Mouse (Mus musculus) gastrocnemius, adult 8-10 months (tissue): ENCODE measurements around the gene Cbfa2t2. TPM values are rescaled to one million over a fixed set of nuclear protein-coding genes. Genes with fewer than 3 reads are reported as not detected.
A peak's percentile ranks its signal among the peaks of the same experiment; 100 is the strongest.

Source experiments
- DNase-seq, 2 experiments: peaks; one replicate each; pipeline ENCODE4 v3.0.0; 2022; ENCODE audit warnings: low spot score in 2 of 2
- total RNA-seq, 4 experiments: library from RNA; stranded (reverse); gene quantifications; 2 replicates each; pipeline ENCODE4 v1.2.4; 2022

Gene Cbfa2t2
- total RNA-seq, 4 experiments from 2014 or later = 12.7 to 14.8 (median 13.5) TPM

GRCm38 (mm10) chr2:154423548-154423947 is 12.7 kb upstream of the Cbfa2t2 start:
- no peak for DNase-seq

GRCm38 (mm10) chr2:154425522-154425921 is 10.8 kb upstream of the Cbfa2t2 start:
- DNase-seq = no peak

GRCm38 (mm10) chr2:154426188-154426904 is 9.9 kb upstream of the Cbfa2t2 start:
- no peak for DNase-seq

- no peak for DNase-seq
Measured at GRCm38 (mm10) chr2:154426905-154427852, 9.1 kb upstream of the Cbfa2t2 start.

GRCm38 (mm10) chr2:154427853-154428360 is 8.4 kb upstream of the Cbfa2t2 start:
- DNase-seq = no peak

- no peak for DNase-seq
Measured at GRCm38 (mm10) chr2:154430566-154430965, 5.7 kb upstream of the Cbfa2t2 start.

GRCm38 (mm10) chr2:154432696-154433095 is 3.6 kb upstream of the Cbfa2t2 start:
- no peak for DNase-seq

GRCm38 (mm10) chr2:154433391-154433790 is 2.9 kb upstream of the Cbfa2t2 start:
- no peak for DNase-seq

- DNase-seq = no peak
Measured at GRCm38 (mm10) chr2:154434690-154435089, 1.6 kb upstream of the Cbfa2t2 start.

GRCm38 (mm10) chr2:154436076-154436457 is 214 bp upstream of the Cbfa2t2 start:
- peak; percentile 97 to 98 for DNase-seq

- no peak for DNase-seq
Measured at GRCm38 (mm10) chr2:154437191-154437527, 878 bp downstream of the Cbfa2t2 start.

GRCm38 (mm10) chr2:154440453-154440852 is 4.2 kb downstream of the Cbfa2t2 start:
- no peak for DNase-seq

GRCm38 (mm10) chr2:154447821-154448220 is 11.5 kb downstream of the Cbfa2t2 start:
- no peak for DNase-seq

- DNase-seq = no peak
Measured at GRCm38 (mm10) chr2:154448633-154449032, 12.4 kb downstream of the Cbfa2t2 start.

GRCm38 (mm10) chr2:154452951-154453350 is 16.7 kb downstream of the Cbfa2t2 start:
- no peak for DNase-seq

GRCm38 (mm10) chr2:154454099-154454498 is 17.8 kb downstream of the Cbfa2t2 start:
- DNase-seq = no peak

GRCm38 (mm10) chr2:154454605-154455004 is 18.3 kb downstream of the Cbfa2t2 start:
- no peak for DNase-seq

- peak; percentile 31 to 39 for DNase-seq
Measured at GRCm38 (mm10) chr2:154455776-154456175, 19.5 kb downstream of the Cbfa2t2 start.

GRCm38 (mm10) chr2:154456621-154457020 is 20.3 kb downstream of the Cbfa2t2 start:
- DNase-seq = no peak

GRCm38 (mm10) chr2:154459262-154459661 is 23.0 kb downstream of the Cbfa2t2 start:
- no peak for DNase-seq

- peak; percentile 7 to 37 for DNase-seq
Measured at GRCm38 (mm10) chr2:154459851-154460250, 23.6 kb downstream of the Cbfa2t2 start.

- peak in 1 of 2 experiments; percentile 29 for DNase-seq
Measured at GRCm38 (mm10) chr2:154463621-154464198, 27.4 kb downstream of the Cbfa2t2 start.
